Mouse (Mus musculus) ES-E14 (cell line): ENCODE results near the gene Nxpe4. TPM values are rescaled to one million over a fixed set of nuclear protein-coding genes. Genes with fewer than 3 reads are reported as not detected.

Experiments
- DNase-seq: peaks from one replicate; pipeline ENCODE4 v3.0.0-alpha.2; 2013; ENCODE audit warnings: low read depth, low spot score
- H3K27ac ChIP-seq: 2 replicates; pipeline ENCODE4 v1.5.1; 2012; ENCODE audit warnings: low read depth, mild to moderate bottlenecking, low read length, moderate library complexity, mixed read lengths; ENCODE audit not compliant: poor library complexity, insufficient read depth, severe bottlenecking
- H3K36me3 ChIP-seq: 2 replicates; pipeline ENCODE4 v1.6.1; 2012; ENCODE audit warnings: mild to moderate bottlenecking, low read length, moderate library complexity, mixed read lengths; ENCODE audit not compliant: control insufficient read depth, poor library complexity, insufficient read depth, severe bottlenecking
- H3K4me1 ChIP-seq, 2 experiments: fragments of 150-350 bp in 1 of 2; sonication (generic) in 1 of 2; 2 replicates each; pipeline ENCODE4 v1.6.1; 2012; ENCODE audit warnings: low read length in 2 of 2, mild to moderate bottlenecking in 1 of 2, mixed read lengths in 1 of 2; ENCODE audit not compliant: control insufficient read depth in 2 of 2, insufficient read depth in 2 of 2, poor library complexity in 1 of 2
- H3K4me3 ChIP-seq, 2 experiments: fragments of 150-350 bp in 1 of 2; sonication (generic) in 1 of 2; 2 replicates each; pipeline ENCODE4 v1.5.1; 2012; ENCODE audit warnings: low read length in 2 of 2, low read depth in 1 of 2, mild to moderate bottlenecking in 1 of 2, mixed read lengths in 1 of 2; ENCODE audit not compliant: insufficient read depth in 1 of 2, poor library complexity in 1 of 2, severe bottlenecking in 1 of 2
- H3K9ac ChIP-seq: 2 replicates; pipeline ENCODE4 v1.6.1; 2012; ENCODE audit warnings: low read depth, mild to moderate bottlenecking, low read length, mixed read lengths; ENCODE audit not compliant: poor library complexity, insufficient read depth, severe bottlenecking
- H3K9me3 ChIP-seq: fragments of 150-350 bp; sonication (generic); 2 replicates; pipeline ENCODE4 v1.6.1; 2012; ENCODE audit warnings: low read depth, mild to moderate bottlenecking, low read length; ENCODE audit not compliant: control insufficient read depth, insufficient read depth
- CHD2 ChIP-seq: IDR thresholded peaks from 2 replicates; pipeline ENCODE4 v1.6.1; 2014; ENCODE audit warnings: mild to moderate bottlenecking, low read depth, low read length, inconsistent platforms
- HCFC1 ChIP-seq: IDR thresholded peaks from 2 replicates; pipeline ENCODE4 v1.6.1; 2012; ENCODE audit warnings: low read length, inconsistent platforms, borderline replicate concordance; ENCODE audit not compliant: insufficient read depth
- MAFK ChIP-seq: IDR thresholded peaks from 2 replicates; pipeline ENCODE4 v1.6.1; 2014; ENCODE audit warnings: mild to moderate bottlenecking, low read depth, low read length, inconsistent platforms; ENCODE audit not compliant: insufficient read depth
- ZC3H11A ChIP-seq: IDR thresholded peaks from 2 replicates; pipeline ENCODE4 v1.6.1; 2012; ENCODE audit warnings: low read depth, mild to moderate bottlenecking, inconsistent platforms, low read length, borderline replicate concordance
- ZNF384 ChIP-seq: IDR thresholded peaks from 2 replicates; pipeline ENCODE4 v1.6.1; 2012; ENCODE audit warnings: low read depth, low read length, inconsistent platforms
- in situ Hi-C, 2 experiments: fragments of 600-800 bp; cut with MboI; formaldehyde crosslinking; loops; one replicate each; pipeline ENCODE4 v1.15.1; 2025; ENCODE audit warnings: low sequenced_read_pairs in 2 of 2, inconsistent platforms in 1 of 2; ENCODE audit not compliant: unreplicated experiment in 2 of 2
- total RNA-seq: library from RNA; depleted of rRNA; stranded (reverse); fragments of 300-350 nt; gene quantifications from 2 replicates; pipeline ENCODE4 v1.2.3, GENCODE M21; 2012

Nxpe4 gene
- total RNA-seq, 1 experiment = 0.94 TPM

GRCm38 (mm10) chr9:48267960-48268359, 106.1 kb downstream of the Nxpe4 start:
- no peak for TF ChIP-seq HCFC1
- TF ChIP-seq MAFK = no peak
- TF ChIP-seq ZC3H11A = no peak
- TF ChIP-seq CHD2 = no peak
- no peak for TF ChIP-seq ZNF384
- H3K9me3 ChIP-seq = no peaks in the 10 kb centered on the region
- H3K27ac ChIP-seq = no peak overlapping the region
- H3K9ac ChIP-seq = no peak overlapping the region
- H3K4me1 ChIP-seq = peaks cover 0 to 3% of the 10 kb centered on the region in 2 experiments; a peak in 1 of 4 replicates
- no peak for DNase-seq
- H3K4me3 ChIP-seq = no peak overlapping the region
- in situ Hi-C loops = no loop called here
- H3K36me3 ChIP-seq = no peaks in the 10 kb centered on the region

GRCm38 (mm10) chr9:48276831-48277230, 115.0 kb downstream of the Nxpe4 start:
- Histone ChIP-seq H3K9ac (no peak overlapping the region), H3K9me3 (no peaks in the 10 kb centered on the region), H3K4me3 (peak overlapping the region in 1 of 2 experiments; percentile 38; a peak in 2 of 4 replicates), H3K36me3 (no peaks in the 10 kb centered on the region), H3K27ac (no peak overlapping the region), H3K4me1 (no peaks in the 10 kb centered on the region)
- in situ Hi-C loops = no loop called here
- no peak for DNase-seq
- no peak for TF ChIP-seq ZC3H11A
- no peak for TF ChIP-seq ZNF384
- no peak for TF ChIP-seq HCFC1
- TF ChIP-seq CHD2 = no peak
- no peak for TF ChIP-seq MAFK

- no peak overlapping the region for H3K27ac ChIP-seq
- no peak overlapping the region for H3K9ac ChIP-seq
- no peak for DNase-seq
- in situ Hi-C loops = no loop called here
- H3K36me3 ChIP-seq = no peaks in the 10 kb centered on the region
- H3K4me3 ChIP-seq = no peak overlapping the region
- no peaks in the 10 kb centered on the region for H3K9me3 ChIP-seq
- no peaks in the 10 kb centered on the region for H3K4me1 ChIP-seq
- TF ChIP-seq ZNF384 = no peak
- TF ChIP-seq ZC3H11A = no peak
- no peak for TF ChIP-seq CHD2
- no peak for TF ChIP-seq MAFK
- no peak for TF ChIP-seq HCFC1
These were observed 122.4 kb downstream of the Nxpe4 start for GRCm38 (mm10) chr9:48284221-48284620.

- no peak for DNase-seq
- no peak overlapping the region for H3K4me3 ChIP-seq
- H3K36me3 ChIP-seq = no peaks in the 10 kb centered on the region
- no peak overlapping the region for H3K9ac ChIP-seq
- H3K27ac ChIP-seq = no peak overlapping the region
- no peaks in the 10 kb centered on the region for H3K4me1 ChIP-seq
- no peak for TF ChIP-seq HCFC1
- H3K9me3 ChIP-seq = no peaks in the 10 kb centered on the region
- in situ Hi-C loops = no loop called here
These were observed 128.5 kb downstream of the Nxpe4 start for GRCm38 (mm10) chr9:48290281-48290680.

- Histone ChIP-seq H3K4me3 (no peak overlapping the region), H3K4me1 (no peaks in the 10 kb centered on the region), H3K27ac (no peak overlapping the region), H3K36me3 (no peaks in the 10 kb centered on the region), H3K9ac (no peak overlapping the region), H3K9me3 (no peaks in the 10 kb centered on the region)
- in situ Hi-C loops = no loop called here
- TF ChIP-seq ZNF384 = no peak
- no peak for TF ChIP-seq ZC3H11A
- no peak for TF ChIP-seq HCFC1
- TF ChIP-seq MAFK = no peak
- TF ChIP-seq CHD2 = no peak
- no peak for DNase-seq
These were observed 132.9 kb downstream of the Nxpe4 start for GRCm38 (mm10) chr9:48294754-48295153.
